Mouse (Mus musculus) brain, embryonic 14.5 days (tissue): ENCODE results near the gene Serpina7. TPM values are rescaled to one million over a fixed set of nuclear protein-coding genes. Genes with fewer than 3 reads are reported as not detected.

Experiments
- DNase-seq: peaks from one replicate; pipeline ENCODE4 v3.0.0-alpha.2; 2011; ENCODE audit warnings: low read depth
- CTCF ChIP-seq: fragments of 200-500 bp; IDR thresholded peaks from 2 replicates; pipeline ENCODE4 v1.5.1; 2012; ENCODE audit warnings: inconsistent platforms, mild to moderate bottlenecking, moderate library complexity, borderline replicate concordance; ENCODE audit not compliant: insufficient read depth, insufficient read length; ENCODE audit errors: extremely low read depth
- POLR2A ChIP-seq: fragments of 200-500 bp; IDR thresholded peaks from 2 replicates; pipeline ENCODE4 v1.6.1; 2012; ENCODE audit warnings: mild to moderate bottlenecking, inconsistent platforms, borderline replicate concordance; ENCODE audit not compliant: poor library complexity, insufficient read depth, insufficient read length, severe bottlenecking; ENCODE audit errors: extremely low read depth
- polyA plus RNA-seq: library from polyadenylated mRNA; depleted of rRNA; stranded (reverse); fragments of >200 nt; gene quantifications from 2 replicates; pipeline ENCODE4 v1.2.3, GENCODE M21; 2012; rRNA removed

Serpina7 gene
- 0.05 and 0.15 TPM in 2 replicates for polyA plus RNA-seq

DNA sequence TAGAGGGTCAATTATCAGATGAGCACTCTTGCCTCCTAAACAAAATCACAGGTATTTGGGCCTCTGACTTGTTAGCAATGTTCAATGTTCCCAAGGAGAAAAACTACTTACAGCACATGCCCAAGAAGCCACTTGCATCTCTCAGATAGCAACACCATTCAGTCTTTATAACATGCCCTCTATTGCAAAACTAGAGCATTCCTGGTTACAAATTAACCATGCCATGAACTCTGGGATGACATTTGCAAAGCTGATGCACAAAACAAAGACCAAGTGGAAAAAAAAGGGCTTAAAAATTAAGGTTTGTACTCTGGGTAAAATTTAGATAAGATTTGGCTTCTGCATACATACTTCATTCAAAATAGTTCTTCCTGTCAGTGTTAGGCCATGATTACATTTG lies at the start of gene Serpina7:
TSS of gene Serpina7 (minus strand) at position 160 of the 400 bp plus-strand sequence.
- DNase-seq = no peak
- TF ChIP-seq POLR2A (no peak), CTCF (no peak)

DNA sequence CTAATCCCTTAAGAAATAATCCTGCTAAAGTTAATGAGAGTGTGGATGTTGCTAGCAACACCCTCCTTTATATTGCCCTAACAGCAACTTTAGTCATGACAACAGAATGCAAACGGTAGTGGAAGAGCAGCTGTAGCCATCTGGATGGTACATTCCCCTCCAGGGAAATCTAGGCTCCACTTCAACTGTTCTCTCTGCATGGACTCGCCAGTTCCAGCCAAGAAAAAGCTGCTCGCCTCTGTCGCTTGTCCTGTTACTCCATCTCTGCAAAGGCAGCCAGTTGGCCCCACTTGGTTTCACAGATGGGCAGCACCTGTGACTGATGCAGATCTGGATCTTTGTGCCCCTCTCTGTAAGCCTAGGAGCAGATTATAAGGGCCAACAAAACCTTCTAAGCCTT lies 49.0 kb upstream of the Serpina7 start:
- peak; percentile 20 for DNase-seq
- no peak for TF ChIP-seq CTCF
- TF ChIP-seq POLR2A = no peak

GRCm38 (mm10) chrX:139097197-139097596 lies 12.2 kb upstream of the Serpina7 start:
- DNase-seq = no peak
- TF ChIP-seq POLR2A (no peak), CTCF (no peak)

DNA sequence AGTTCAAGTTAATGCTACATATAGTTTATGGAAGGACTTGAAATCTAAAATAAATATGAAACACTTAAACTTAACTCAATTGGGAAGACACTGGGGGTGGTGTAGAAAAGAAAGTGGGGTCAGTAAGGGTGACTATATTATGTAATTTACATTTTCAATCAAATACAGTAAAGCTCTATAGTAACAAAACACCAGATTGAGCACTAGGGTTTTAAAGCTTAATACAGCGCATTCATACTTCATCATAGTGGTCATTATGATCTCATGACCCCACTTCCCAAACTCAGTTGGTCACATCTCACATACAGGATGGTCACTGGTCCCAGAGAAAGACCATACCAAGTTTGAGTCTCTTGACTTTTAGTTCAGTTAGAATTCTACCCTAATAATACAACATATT lies 907 bp upstream of the Serpina7 start, which contains the start of gene 4930513O06Rik:
TSS of gene 4930513O06Rik (plus strand) at position 301 of the 400 bp plus-strand sequence.
- TF ChIP-seq CTCF = no peak
- no peak for TF ChIP-seq POLR2A
- DNase-seq = no peak

DNA sequence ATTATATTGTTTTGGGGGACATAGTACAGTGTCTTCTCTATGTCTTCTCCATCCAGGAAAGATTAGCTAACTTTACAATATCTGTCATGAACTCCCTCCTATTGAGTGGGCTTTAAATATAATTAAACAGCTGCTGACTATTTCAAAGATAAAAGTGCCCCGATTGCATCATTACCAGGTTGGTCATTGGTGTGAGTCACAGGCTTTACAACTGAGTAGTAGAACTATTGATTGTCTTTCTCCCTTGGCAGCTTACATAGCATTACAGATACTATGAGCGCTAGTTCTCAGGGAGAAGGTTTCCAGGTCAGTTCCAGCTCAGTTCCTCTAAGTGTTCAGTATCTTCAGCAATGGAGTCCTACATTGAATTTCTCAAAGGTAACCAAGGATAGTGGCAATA lies 6.5 kb downstream of the Serpina7 start:
- TF ChIP-seq CTCF (no peak), POLR2A (no peak)
- no peak for DNase-seq

DNA sequence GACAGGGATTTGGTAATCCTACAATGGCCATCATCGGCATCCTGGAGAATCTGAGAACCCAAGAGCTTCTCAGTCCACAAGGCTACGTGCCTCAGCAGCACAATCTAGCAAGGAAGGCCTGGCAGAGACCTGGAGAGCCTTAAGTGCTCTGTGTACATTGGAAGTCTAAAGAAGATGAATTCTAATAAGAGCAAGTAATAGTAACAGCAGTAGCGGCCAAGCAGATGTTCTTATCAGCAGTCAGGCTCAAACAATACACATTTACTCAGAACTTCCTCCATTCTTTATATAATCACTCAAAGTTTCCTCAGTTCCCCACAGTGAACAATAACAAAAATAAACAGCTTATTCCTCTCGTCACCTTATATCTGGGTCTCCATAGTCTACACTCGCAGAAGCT lies 21.0 kb downstream of the Serpina7 start:
- no peak for DNase-seq
- TF ChIP-seq POLR2A (no peak), CTCF (no peak)

DNA sequence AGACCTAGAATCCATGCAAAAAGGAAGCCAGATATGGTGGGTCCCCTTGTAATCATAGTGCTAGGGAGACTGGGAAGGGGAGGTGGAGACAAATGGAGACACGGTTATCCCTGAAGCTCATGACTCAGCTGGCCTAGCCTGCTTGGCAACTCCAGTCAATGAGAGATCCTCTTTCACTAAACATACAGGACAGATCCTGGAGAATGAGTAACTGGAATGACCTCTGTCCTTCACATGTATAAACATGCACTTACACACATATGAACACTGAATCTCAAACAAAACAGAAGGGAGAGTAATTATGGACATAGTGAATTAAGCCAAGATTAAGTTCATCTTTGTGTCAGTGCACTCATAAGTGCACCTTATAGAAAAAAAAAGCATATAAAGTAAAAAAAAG lies 31.9 kb downstream of the Serpina7 start:
- no peak for DNase-seq
- TF ChIP-seq POLR2A = no peak
- TF ChIP-seq CTCF = no peak

- TF ChIP-seq POLR2A (no peak), CTCF (no peak)
- DNase-seq = peak; percentile 1
Measured at GRCm38 (mm10) chrX:139051976-139052375, 33.1 kb downstream of the Serpina7 start.

DNA sequence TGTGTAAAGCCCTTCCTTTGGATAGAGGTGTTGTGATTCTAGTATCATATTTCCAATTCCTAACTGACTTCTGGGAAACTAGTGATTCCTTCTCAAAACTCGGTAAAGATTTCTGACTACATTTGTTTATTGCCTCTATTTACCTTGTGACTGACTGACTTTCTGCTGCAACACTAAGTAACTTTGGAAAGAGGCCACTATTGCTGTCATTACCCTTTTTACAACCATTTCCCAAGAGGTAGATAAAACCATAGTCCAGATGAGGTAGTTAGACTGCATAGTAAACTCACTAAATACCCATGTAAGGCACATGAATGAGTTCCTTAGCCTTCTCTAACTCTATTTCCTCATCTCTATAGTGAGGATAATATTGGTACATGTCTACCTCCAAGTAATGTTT lies 43.9 kb downstream of the Serpina7 start:
- TF ChIP-seq POLR2A (no peak), CTCF (no peak)
- no peak for DNase-seq

DNA sequence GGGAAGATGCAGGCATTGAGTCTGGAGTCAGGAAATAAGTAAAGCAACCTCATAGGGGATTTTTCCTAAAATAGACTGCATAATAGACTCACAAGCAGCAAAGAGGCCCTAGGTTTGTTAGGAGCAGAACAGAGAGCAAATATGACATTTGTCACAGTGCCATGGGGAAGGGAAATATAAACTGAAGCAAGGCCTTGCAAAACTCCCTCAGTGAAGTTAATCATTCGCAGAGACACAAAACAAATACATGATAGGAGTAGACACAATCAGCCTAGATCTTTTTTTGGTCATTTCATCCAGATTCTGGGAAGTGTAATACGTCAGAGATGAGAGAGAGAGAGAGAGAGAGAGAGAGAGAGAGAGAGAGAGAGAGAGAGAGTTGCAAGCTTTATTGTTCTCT lies 45.7 kb downstream of the Serpina7 start:
- TF ChIP-seq POLR2A (no peak), CTCF (no peak)
- no peak for DNase-seq

DNA sequence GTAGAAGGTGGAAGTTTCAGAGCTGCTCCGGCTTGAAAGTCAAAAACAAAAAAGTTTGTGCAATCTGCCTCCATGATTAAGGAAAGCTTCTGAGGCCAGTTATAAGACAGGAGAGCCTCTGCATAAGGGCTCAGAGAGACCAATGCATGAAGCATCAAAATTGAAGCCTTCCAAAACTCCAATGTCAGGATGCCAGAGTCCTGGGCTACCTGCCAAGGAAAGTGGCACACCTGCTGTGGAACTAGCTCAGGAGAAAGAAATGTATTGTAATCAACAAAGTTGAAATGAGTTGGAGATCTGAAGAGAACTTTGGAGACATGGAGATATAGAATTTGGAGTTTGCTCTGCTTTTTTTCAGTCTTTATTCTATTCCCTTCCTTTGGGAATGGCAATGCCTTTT lies 47.4 kb downstream of the Serpina7 start:
- TF ChIP-seq POLR2A = no peak
- TF ChIP-seq CTCF = no peak
- no peak for DNase-seq

Other genes starting within 250 kb of the Serpina7 start
- 0.77 and 2.1 TPM in 2 replicates for gene Nrk, start 170.8 kb downstream of the Serpina7 start, polyA plus RNA-seq
- not detected in 2 replicates for gene 4930513O06Rik, start 1.0 kb upstream of the Serpina7 start, polyA plus RNA-seq
- not detected in 2 replicates for gene 4933428M09Rik, start 94.0 kb upstream of the Serpina7 start, polyA plus RNA-seq
- gene Mum1l1, start 124.8 kb upstream of the Serpina7 start, polyA plus RNA-seq = 3.3 and 3.7 TPM in 2 replicates
- gene Trap1a, start 248.4 kb upstream of the Serpina7 start, polyA plus RNA-seq = 0.09 and 0.11 TPM in 2 replicates